Mouse (Mus musculus): ENCODE data around the gene Ciao1. TPM values are rescaled to one million over a fixed set of nuclear protein-coding genes. Genes with fewer than 3 reads are reported as not detected.
A peak's percentile ranks its signal among the peaks of the same experiment; 100 is the strongest.
"Not testable (repeated sequence)": the region's sequence is repeated elsewhere in the genome, so short reads cannot be mapped to it uniquely, and the experiment has no call there.

Gene Ciao1
- polyA plus RNA-seq, 1 experiment = 53.8 TPM

DNA sequence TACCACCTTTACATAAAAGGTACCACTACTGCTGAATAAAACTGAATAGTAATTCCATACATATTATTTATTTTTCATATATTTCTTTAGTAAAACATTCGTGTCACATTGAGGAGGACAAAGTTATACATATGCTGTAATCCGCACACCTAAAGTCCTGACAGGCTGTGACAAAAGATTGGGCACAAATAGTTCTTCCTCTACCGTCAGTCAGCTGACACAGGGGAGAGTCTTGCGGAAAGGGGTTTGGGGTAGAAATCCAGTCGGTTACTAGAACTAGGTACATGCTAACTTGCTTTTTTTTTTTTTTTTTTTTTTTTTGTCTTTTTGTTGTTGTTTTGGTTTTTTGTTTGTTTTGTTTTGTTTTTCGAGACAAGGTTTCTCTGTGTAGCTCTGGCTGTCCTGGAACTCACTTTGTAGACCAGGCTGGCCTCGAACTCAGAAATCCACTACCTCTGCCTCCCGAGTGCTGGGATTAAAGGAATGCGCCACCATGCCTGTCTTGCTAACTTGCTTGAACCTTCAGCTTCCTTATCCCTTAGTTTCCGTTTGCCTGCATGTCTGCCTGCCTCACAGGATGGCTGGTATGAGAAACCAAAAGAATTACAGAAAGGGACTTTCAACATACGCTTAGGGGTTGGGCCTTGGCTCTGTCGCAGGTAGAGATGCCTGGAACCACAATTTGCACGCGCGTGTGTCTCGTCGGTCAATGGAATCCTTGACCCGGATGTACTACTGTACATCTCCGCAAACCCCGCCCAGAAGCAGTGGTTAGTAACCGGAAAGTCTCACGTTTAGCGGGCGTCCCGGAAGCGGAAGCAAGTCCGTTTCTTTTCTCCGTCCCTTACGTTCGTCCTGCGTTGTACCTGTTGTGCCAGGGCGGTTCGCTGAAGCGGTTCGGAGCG, 39.8 kb downstream of the Ciao1 start, which contains the start of the genes 1810024B03Rik and Snrnp200:
1810024B03Rik (minus strand) TSS at position 734 of the 905 bp plus-strand sequence.
Snrnp200 (plus strand) TSS at position 840 of the 905 bp plus-strand sequence.
- Histone ChIP-seq H3K36me3 (ENCODE audit: control insufficient read depth, insufficient read depth, low read length, poor library complexity, severe bottlenecking) (peaks cover 25% of the 10 kb centered on the region), H3K9me3 (replicated peaks; ENCODE audit: control insufficient read depth, insufficient read depth, low read length, poor library complexity, severe bottlenecking) (no peaks in the 10 kb centered on the region), H3K9ac (ENCODE audit: low read depth, poor library complexity, severe bottlenecking) (peak within 1 kb of the TSS; percentile 83), H3K4me1 (ENCODE audit: control insufficient read depth, insufficient read depth, low read length) (no peaks in the 10 kb centered on the region), H3K27me3 (ENCODE audit: control insufficient read depth, insufficient read depth, low read length, poor library complexity, severe bottlenecking) (no peaks in the 10 kb centered on the region), H3K27ac (ENCODE audit: insufficient read depth, low read length) (peak within 1 kb of the TSS; percentile 12; the same call in 1 of the 2 replicates), H3K4me3 (ENCODE audit: low read depth, low read length) (peak within 1 kb of the TSS; percentile 78)
- TF ChIP-seq POLR2A (IDR thresholded peaks at IDR 0.05; ENCODE audit: insufficient read depth, low read length) (no peak), EP300 (IDR thresholded peaks at IDR 0.05; ENCODE audit: insufficient read depth, low read depth, low read length) (peak; percentile 32; the same call in 1 of the 2 replicates), CTCF (IDR thresholded peaks at IDR 0.05; ENCODE audit: low read depth, low read length) (no peak)

DNA sequence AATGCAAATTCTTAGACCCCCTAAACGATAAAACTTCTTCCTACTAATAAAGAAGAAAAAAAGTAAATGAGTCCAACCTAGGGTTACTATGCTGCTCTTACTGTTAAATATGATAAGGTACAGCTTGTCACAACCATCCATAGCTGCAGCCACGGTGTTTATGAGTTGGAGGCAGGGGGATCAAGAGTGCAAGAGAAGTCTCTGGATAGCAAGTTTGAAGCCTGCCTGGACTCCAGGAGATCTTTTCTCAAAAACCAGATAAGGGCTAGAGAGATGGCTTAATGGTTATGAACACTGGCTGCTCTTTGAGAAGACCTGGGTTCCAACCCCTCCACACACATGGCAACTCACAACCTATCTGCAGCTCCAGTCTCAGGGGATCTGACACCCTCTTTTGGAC, 40.7 kb downstream of the Ciao1 start:
- Histone ChIP-seq H3K36me3 (ENCODE audit: control insufficient read depth, insufficient read depth, low read length, poor library complexity, severe bottlenecking) (peaks cover 18% of the 10 kb centered on the region), H3K27ac (ENCODE audit: insufficient read depth, low read length) (no peak overlapping the region), H3K4me3 (ENCODE audit: low read depth, low read length) (no peak overlapping the region), H3K27me3 (ENCODE audit: control insufficient read depth, insufficient read depth, low read length, poor library complexity, severe bottlenecking) (no peaks in the 10 kb centered on the region), H3K4me1 (ENCODE audit: control insufficient read depth, insufficient read depth, low read length) (no peaks in the 10 kb centered on the region), H3K9me3 (replicated peaks; ENCODE audit: control insufficient read depth, insufficient read depth, low read length, poor library complexity, severe bottlenecking) (no peaks in the 10 kb centered on the region), H3K9ac (ENCODE audit: low read depth, poor library complexity, severe bottlenecking) (no peak overlapping the region)
- TF ChIP-seq POLR2A (IDR thresholded peaks at IDR 0.05; ENCODE audit: insufficient read depth, low read length) (no peak), CTCF (IDR thresholded peaks at IDR 0.05; ENCODE audit: low read depth, low read length) (no peak), EP300 (IDR thresholded peaks at IDR 0.05; ENCODE audit: insufficient read depth, low read depth, low read length) (no peak)

DNA sequence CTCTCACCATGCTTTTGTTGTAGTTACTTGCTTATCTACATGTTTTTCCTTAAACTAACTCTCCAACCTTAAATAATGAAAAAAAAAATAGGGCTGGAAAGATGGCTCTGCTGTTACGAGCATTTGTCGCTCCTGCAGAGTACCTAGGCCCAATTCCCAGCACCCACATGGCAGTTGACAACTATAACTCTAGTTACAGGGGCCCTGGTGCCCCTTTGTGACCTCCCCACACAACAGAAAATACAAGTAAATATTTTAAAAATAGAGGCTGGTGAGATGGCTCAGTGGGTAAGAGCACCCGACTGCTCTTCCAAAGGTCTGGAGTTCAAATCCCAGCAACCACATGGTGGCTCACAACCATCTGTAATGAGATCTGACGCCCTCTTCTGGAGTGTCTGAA, 41.7 kb downstream of the Ciao1 start:
- not testable (repeated sequence) for H3K27ac ChIP-seq (ENCODE audit: insufficient read depth, low read length); H3K36me3 ChIP-seq (ENCODE audit: control insufficient read depth, insufficient read depth, low read length, poor library complexity, severe bottlenecking)

GRCm38 (mm10) chr2:127204932-127205331, 42.7 kb downstream of the Ciao1 start:
- no peak overlapping the region for H3K9ac ChIP-seq (ENCODE audit: low read depth, poor library complexity, severe bottlenecking)
- no peaks in the 10 kb centered on the region for H3K4me1 ChIP-seq (ENCODE audit: control insufficient read depth, insufficient read depth, low read length)
- peaks cover 4% of the 10 kb centered on the region for H3K9me3 ChIP-seq (replicated peaks; ENCODE audit: control insufficient read depth, insufficient read depth, low read length, poor library complexity, severe bottlenecking)
- no peaks in the 10 kb centered on the region for H3K27me3 ChIP-seq (ENCODE audit: control insufficient read depth, insufficient read depth, low read length, poor library complexity, severe bottlenecking)
- no peak overlapping the region for H3K27ac ChIP-seq (ENCODE audit: insufficient read depth, low read length)
- H3K36me3 ChIP-seq (ENCODE audit: control insufficient read depth, insufficient read depth, low read length, poor library complexity, severe bottlenecking) = peaks cover 2% of the 10 kb centered on the region
- peak; percentile 33 for TF ChIP-seq CTCF (IDR thresholded peaks at IDR 0.05; ENCODE audit: low read depth, low read length)
- TF ChIP-seq EP300 (IDR thresholded peaks at IDR 0.05; ENCODE audit: insufficient read depth, low read depth, low read length) = no peak
- no peak overlapping the region for H3K4me3 ChIP-seq (ENCODE audit: low read depth, low read length)

More for the DNA sequence above, 41.7 kb downstream of the Ciao1 start:
- not testable (repeated sequence) for H3K4me3 ChIP-seq (ENCODE audit: low read depth, low read length); H3K4me1 ChIP-seq (ENCODE audit: control insufficient read depth, insufficient read depth, low read length); H3K27me3 ChIP-seq (ENCODE audit: control insufficient read depth, insufficient read depth, low read length, poor library complexity, severe bottlenecking); H3K9me3 ChIP-seq (replicated peaks; ENCODE audit: control insufficient read depth, insufficient read depth, low read length, poor library complexity, severe bottlenecking); H3K9ac ChIP-seq (ENCODE audit: low read depth, poor library complexity, severe bottlenecking)

Other genes starting within 250 kb of the Ciao1 start
- 19.9 and 20.2 TPM in 2 replicates for gene Ap4e1, start 239.1 kb downstream of the Ciao1 start, polyA plus RNA-seq (2011; ENCODE audit: insufficient read depth, insufficient read length, low read depth, missing spikeins)
- gene Blvra, start 177.2 kb downstream of the Ciao1 start, polyA plus RNA-seq (2011; ENCODE audit: insufficient read depth, insufficient read length, low read depth, missing spikeins) = 14.8 and 18.3 TPM in 2 replicates
- 90.3 and 97.1 TPM in 2 replicates for gene Ncaph, start 113.9 kb downstream of the Ciao1 start, polyA plus RNA-seq (2011; ENCODE audit: insufficient read depth, insufficient read length, low read depth, missing spikeins)
- 9.1 and 10.2 TPM in 2 replicates for gene Itpripl1, start 104.4 kb downstream of the Ciao1 start, polyA plus RNA-seq (2011; ENCODE audit: insufficient read depth, insufficient read length, low read depth, missing spikeins)
- 1.9 and 2.4 TPM in 2 replicates for gene 1810024B03Rik, start 39.5 kb downstream of the Ciao1 start, polyA plus RNA-seq (2011; ENCODE audit: insufficient read depth, insufficient read length, low read depth, missing spikeins)
- 137 and 143 TPM in 2 replicates for gene Snrnp200, start 39.4 kb downstream of the Ciao1 start, polyA plus RNA-seq (2011; ENCODE audit: insufficient read depth, insufficient read length, low read depth, missing spikeins)
- 21.7 and 22.3 TPM in 2 replicates for gene Tmem127, start 92 bp upstream of the Ciao1 start, polyA plus RNA-seq (2011; ENCODE audit: insufficient read depth, insufficient read length, low read depth, missing spikeins)
- 45.0 and 45.7 TPM in 2 replicates for gene Stard7, start 22.4 kb upstream of the Ciao1 start, polyA plus RNA-seq (2011; ENCODE audit: insufficient read depth, insufficient read length, low read depth, missing spikeins)
- 0.61 and 1.9 TPM in 2 replicates for gene Dusp2, start 88.3 kb upstream of the Ciao1 start, polyA plus RNA-seq (2011; ENCODE audit: insufficient read depth, insufficient read length, low read depth, missing spikeins)
- not detected in 2 replicates for gene Astl, start 90.8 kb upstream of the Ciao1 start, polyA plus RNA-seq (2011; ENCODE audit: insufficient read depth, insufficient read length, low read depth, missing spikeins)
- 1.5 and 2.1 TPM in 2 replicates for gene Adra2b, start 115.4 kb upstream of the Ciao1 start, polyA plus RNA-seq (2011; ENCODE audit: insufficient read depth, insufficient read length, low read depth, missing spikeins)
- gene Gpat2, start 177.4 kb upstream of the Ciao1 start, polyA plus RNA-seq (2011; ENCODE audit: insufficient read depth, insufficient read length, low read depth, missing spikeins) = 0.43 and 1.2 TPM in 2 replicates
- 14.8 and 16.1 TPM in 2 replicates for gene Fahd2a, start 196.7 kb upstream of the Ciao1 start, polyA plus RNA-seq (2011; ENCODE audit: insufficient read depth, insufficient read length, low read depth, missing spikeins)